Mouse (Mus musculus) liver, embryonic 11.5 days (tissue): ENCODE data around the gene Asb7. TPM values are rescaled to one million over a fixed set of nuclear protein-coding genes. Genes with fewer than 3 reads are reported as not detected.

ENCODE experiments used
- ATAC-seq: fragments of 200-750 bp; cut with Nextera tagmentation; replicated peaks from 2 replicates; pipeline ENCODE4 v1.8.0; 2017; ENCODE audit warnings: moderate number of reproducible peaks, mild to moderate bottlenecking, moderate TSS enrichment, moderate library complexity; ENCODE audit not compliant: low FRiP score
- DNase-seq: peaks from one replicate; pipeline ENCODE4 v3.0.0-alpha.2; 2017; ENCODE audit warnings: low spot score
- H3K27ac ChIP-seq: fragments of 300-500 bp; sonication (generic); 2 replicates; pipeline ENCODE4 v1.5.1; 2014; ENCODE audit warnings: mild to moderate bottlenecking, low read depth, low read length, control low read depth
- H3K27me3 ChIP-seq: fragments of 300-500 bp; sonication (generic); replicated peaks from 2 replicates; pipeline ENCODE4 v1.6.1; 2014; ENCODE audit warnings: low read length, mixed read lengths; ENCODE audit not compliant: control insufficient read depth, insufficient read depth
- H3K36me3 ChIP-seq: fragments of 300-500 bp; sonication (generic); 2 replicates; pipeline ENCODE4 v1.6.1; 2014; ENCODE audit warnings: mild to moderate bottlenecking, low read length, moderate library complexity, mixed read lengths; ENCODE audit not compliant: control insufficient read depth, insufficient read depth
- H3K4me1 ChIP-seq: fragments of 300-500 bp; sonication (generic); replicated peaks from 2 replicates; pipeline ENCODE4 v1.6.1; 2014; ENCODE audit warnings: low read length, mixed read lengths; ENCODE audit not compliant: control insufficient read depth, insufficient read depth
- H3K4me2 ChIP-seq: fragments of 300-500 bp; sonication (generic); 2 replicates; pipeline ENCODE4 v1.6.1; 2014; ENCODE audit warnings: mild to moderate bottlenecking, control low read depth, moderate library complexity
- H3K4me3 ChIP-seq: fragments of 300-500 bp; sonication (generic); 2 replicates; pipeline ENCODE4 v1.5.1; 2014; ENCODE audit warnings: low read depth, low read length, control low read depth
- H3K9ac ChIP-seq: fragments of 300-500 bp; sonication (generic); 2 replicates; pipeline ENCODE4 v1.6.1; 2014; ENCODE audit warnings: low read depth, low read length, control low read depth
- H3K9me3 ChIP-seq: fragments of 300-500 bp; sonication (generic); 2 replicates; pipeline ENCODE4 v1.6.1; 2016; ENCODE audit warnings: low read length, inconsistent platforms, mixed read lengths; ENCODE audit not compliant: control insufficient read depth
- WGBS: fragments of 180-500 bp; shearing (Covaris S2); extraction: QIAGEN DNeasy Blood & Tissue Kit; methylation state at CpG from one replicate; pipeline ENCODE4 v1.1.7; 2014; 5-methylcytosine and 5-hydroxymethylcytosine counted together
- polyA plus RNA-seq: library from polyadenylated mRNA; unstranded; fragments of >200 nt; fragmentation: Nextera tagmentation; extraction: Ambion mirVana; gene quantifications from 2 replicates; pipeline ENCODE4 v1.2.1, GENCODE M21; 2014

Asb7 gene
- polyA plus RNA-seq, 1 experiment from 2014 or later: 13.1 TPM

DNA sequence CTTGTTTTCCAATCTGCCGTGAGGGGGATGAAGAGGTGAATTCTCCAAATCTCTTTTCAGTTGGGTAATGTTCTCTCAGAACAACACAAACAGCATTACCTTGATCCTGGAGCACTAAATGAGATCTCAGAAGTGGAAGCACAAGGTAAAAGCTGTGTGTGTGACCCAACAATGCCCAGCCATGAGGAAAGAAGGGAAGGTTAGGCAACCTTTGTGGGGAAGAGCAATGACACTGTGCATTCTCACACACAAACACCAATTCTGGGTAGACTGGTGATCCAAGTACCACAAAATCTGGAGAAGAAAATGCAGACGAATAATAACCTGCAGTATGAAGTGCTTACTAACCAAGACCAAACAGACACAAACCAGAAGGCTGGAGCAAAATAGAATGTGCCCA, 13.6 kb downstream of the Asb7 start:
- ATAC-seq (no peak), DNase-seq (no peak)
- no peak overlapping the region for H3K4me2 ChIP-seq
- no peaks in the 10 kb centered on the region for H3K9me3 ChIP-seq
- H3K27me3 ChIP-seq: no peaks in the 10 kb centered on the region
- H3K4me1 ChIP-seq: no peaks in the 10 kb centered on the region
- no peak overlapping the region for H3K4me3 ChIP-seq
- H3K27ac ChIP-seq: no peak overlapping the region
- H3K9ac ChIP-seq: no peak overlapping the region
- WGBS: 87% methylated on average over 2 of the region's 2 CpGs
- peaks cover 54% of the 10 kb centered on the region for H3K36me3 ChIP-seq

DNA sequence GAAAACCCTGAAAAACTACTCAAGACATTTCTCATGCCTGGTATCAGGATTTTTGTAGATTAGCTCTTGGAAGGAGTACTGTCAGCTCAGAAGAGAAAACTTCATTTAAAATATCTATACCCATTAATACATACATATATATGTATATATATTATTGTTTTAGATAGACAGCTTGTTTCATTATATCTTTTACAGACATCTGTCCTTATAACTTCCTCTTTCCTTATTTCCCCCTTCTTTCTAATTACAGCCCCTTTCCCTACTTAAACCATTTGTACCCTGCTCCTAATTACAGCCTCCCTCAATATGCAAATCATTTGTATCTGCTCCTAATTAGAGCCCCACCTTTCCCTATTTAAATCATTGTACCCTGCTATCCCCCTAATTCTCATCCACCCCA, 22.3 kb downstream of the Asb7 start:
- Histone ChIP-seq H3K4me1 (no peaks in the 10 kb centered on the region), H3K4me2 (no peak overlapping the region), H3K36me3 (peaks cover 12% of the 10 kb centered on the region; the same call in 1 of the 2 replicates), H3K27me3 (no peaks in the 10 kb centered on the region), H3K4me3 (no peak overlapping the region), H3K9ac (no peak overlapping the region), H3K27ac (no peak overlapping the region), H3K9me3 (no peaks in the 10 kb centered on the region)
- DNase-seq (no peak), ATAC-seq (no peak)

DNA sequence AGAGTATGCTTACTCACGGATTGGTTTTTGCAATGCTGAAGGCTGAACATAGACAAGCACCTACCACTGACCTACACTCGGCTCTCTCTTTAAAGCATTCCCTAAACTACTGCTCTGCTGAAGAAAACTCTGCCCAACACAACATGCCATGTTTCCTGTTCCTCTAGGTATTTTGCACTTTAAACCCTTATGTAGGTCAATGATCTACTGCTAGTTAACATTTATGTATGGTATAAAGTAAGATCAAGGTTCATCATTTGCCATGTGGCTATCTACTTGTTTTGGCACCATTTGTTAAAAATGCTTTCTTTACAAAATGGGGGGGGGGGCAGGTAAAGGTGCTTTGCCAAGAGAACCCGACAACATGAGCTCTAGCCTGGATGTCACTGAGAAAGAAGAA, 25.8 kb downstream of the Asb7 start:
- no peak overlapping the region for H3K4me2 ChIP-seq
- H3K9ac ChIP-seq: no peak overlapping the region
- H3K9me3 ChIP-seq: no peaks in the 10 kb centered on the region
- H3K27me3 ChIP-seq: no peaks in the 10 kb centered on the region
- no peaks in the 10 kb centered on the region for H3K4me1 ChIP-seq
- 91% methylated on average over 3 of the region's 3 CpGs for WGBS
- H3K4me3 ChIP-seq: no peak overlapping the region
- peaks cover 8% of the 10 kb centered on the region; the same call in 1 of the 2 replicates for H3K36me3 ChIP-seq
- no peak overlapping the region for H3K27ac ChIP-seq
- no peak for ATAC-seq
- DNase-seq: no peak

GRCm38 (mm10) chr7:66661572-66661971, 27.8 kb downstream of the Asb7 start:
- no peak overlapping the region for H3K9ac ChIP-seq
- no peak overlapping the region for H3K27ac ChIP-seq
- no peaks in the 10 kb centered on the region for H3K27me3 ChIP-seq
- no peaks in the 10 kb centered on the region for H3K9me3 ChIP-seq
- 20% methylated on average over 8 of the region's 8 CpGs for WGBS
- 0 out of 2 replicates have a peak, but pooled peaks have one; percentile 34 for ATAC-seq
- H3K36me3 ChIP-seq: peaks cover 8% of the 10 kb centered on the region; the same call in 1 of the 2 replicates
- H3K4me2 ChIP-seq: peak overlapping the region; percentile 43; the same call in 1 of the 2 replicates
- no peaks in the 10 kb centered on the region for H3K4me1 ChIP-seq
- no peak overlapping the region for H3K4me3 ChIP-seq
- DNase-seq: peak; percentile 66

DNA sequence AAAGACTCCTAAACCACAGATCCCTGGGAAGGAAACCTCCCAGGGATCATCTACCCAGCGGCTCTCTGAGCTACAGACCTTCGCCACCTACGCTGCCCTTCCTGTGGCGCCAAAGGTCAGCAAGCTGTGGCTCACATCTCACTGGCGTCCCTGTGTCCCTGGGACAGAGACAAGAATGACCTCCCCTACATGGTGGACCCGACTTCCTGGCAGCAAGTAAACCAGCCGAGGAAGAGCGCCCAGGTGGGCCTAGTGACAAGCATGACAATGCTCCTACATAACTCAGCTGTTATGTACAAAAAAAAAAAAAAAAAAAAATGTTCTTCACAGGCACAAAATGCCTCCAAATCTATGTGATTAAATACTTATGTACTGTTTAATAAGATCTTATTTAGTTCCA, 28.4 kb downstream of the Asb7 start:
- H3K27ac ChIP-seq: no peak overlapping the region
- no peak overlapping the region for H3K4me3 ChIP-seq
- no peaks in the 10 kb centered on the region for H3K27me3 ChIP-seq
- WGBS: 81% methylated on average over 8 of the region's 8 CpGs
- no peaks in the 10 kb centered on the region for H3K4me1 ChIP-seq
- ATAC-seq (no peak), DNase-seq (no peak)
- H3K9ac ChIP-seq: no peak overlapping the region
- no peaks in the 10 kb centered on the region for H3K9me3 ChIP-seq
- H3K36me3 ChIP-seq: peaks cover 11% of the 10 kb centered on the region; the same call in 1 of the 2 replicates
- H3K4me2 ChIP-seq: no peak overlapping the region

- H3K36me3 ChIP-seq: peaks cover 11% of the 10 kb centered on the region; the same call in 1 of the 2 replicates
- WGBS: 79% methylated on average over 7 of the region's 7 CpGs
Observed at GRCm38 (mm10) chr7:66660291-66660690, 29.1 kb downstream of the Asb7 start.

DNA sequence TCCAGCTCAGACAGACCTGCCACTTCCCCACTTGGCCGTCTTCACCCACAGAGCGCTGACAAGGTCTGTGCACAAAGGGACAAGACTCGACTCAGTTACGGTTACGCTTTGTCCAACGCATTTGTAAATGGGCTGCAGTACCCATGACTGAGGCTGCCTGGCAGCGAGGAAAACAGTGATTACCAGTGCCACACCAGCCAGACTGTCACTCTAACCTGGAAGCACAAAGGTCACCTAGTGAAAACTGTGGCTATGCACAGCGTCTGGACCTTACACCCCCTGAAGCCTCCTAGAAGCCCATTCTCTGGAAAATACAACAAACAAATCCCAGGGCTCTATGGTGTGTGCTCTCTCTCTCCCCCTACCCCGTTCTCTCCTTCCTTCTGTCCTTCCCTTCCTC, 33.9 kb downstream of the Asb7 start:
- ATAC-seq (no peak), DNase-seq (no peak)
- H3K36me3 ChIP-seq: peaks cover 24% of the 10 kb centered on the region; the same call in 1 of the 2 replicates
- H3K27ac ChIP-seq: no peak overlapping the region
- no peaks in the 10 kb centered on the region for H3K27me3 ChIP-seq
- no peak overlapping the region for H3K4me2 ChIP-seq
- no peak overlapping the region for H3K9ac ChIP-seq
- WGBS: 86% methylated on average over 9 of the region's 9 CpGs
- H3K4me3 ChIP-seq: no peak overlapping the region
- no peaks in the 10 kb centered on the region for H3K9me3 ChIP-seq
- no peaks in the 10 kb centered on the region for H3K4me1 ChIP-seq

More at GRCm38 (mm10) chr7:66660291-66660690, 29.1 kb downstream of the Asb7 start:
- Histone ChIP-seq H3K4me3 (no peak overlapping the region), H3K4me1 (no peaks in the 10 kb centered on the region), H3K4me2 (no peak overlapping the region), H3K27ac (no peak overlapping the region), H3K9ac (no peak overlapping the region), H3K9me3 (no peaks in the 10 kb centered on the region), H3K27me3 (no peaks in the 10 kb centered on the region)
- DNase-seq: no peak
- no peak for ATAC-seq

GRCm38 (mm10) chr7:66653596-66653995, 35.8 kb downstream of the Asb7 start:
- Histone ChIP-seq H3K36me3 (peaks cover 16% of the 10 kb centered on the region; the same call in 1 of the 2 replicates), H3K4me2 (no peak overlapping the region), H3K27me3 (no peaks in the 10 kb centered on the region), H3K4me1 (no peaks in the 10 kb centered on the region), H3K27ac (no peak overlapping the region), H3K9ac (no peak overlapping the region), H3K9me3 (no peaks in the 10 kb centered on the region), H3K4me3 (no peak overlapping the region)
- 95% methylated on average over 9 of the region's 9 CpGs for WGBS
- ATAC-seq: no peak
- no peak for DNase-seq

- no peaks in the 10 kb centered on the region for H3K9me3 ChIP-seq
- H3K27me3 ChIP-seq: no peaks in the 10 kb centered on the region
- peaks cover 18% of the 10 kb centered on the region; the same call in 1 of the 2 replicates for H3K36me3 ChIP-seq
- WGBS: 57% methylated on average over 4 of the region's 4 CpGs
- no peak overlapping the region for H3K9ac ChIP-seq
- ATAC-seq: no peak
- H3K4me1 ChIP-seq: no peaks in the 10 kb centered on the region
- H3K27ac ChIP-seq: no peak overlapping the region
- DNase-seq: no peak
- no peak overlapping the region for H3K4me2 ChIP-seq
- H3K4me3 ChIP-seq: no peak overlapping the region
Observed at GRCm38 (mm10) chr7:66652216-66652615, 37.2 kb downstream of the Asb7 start.
